8 mouse cellular contexts compared by ENCODE assay signal in genomic region chr9:106172527-106172926, GRCm38 (mm10). TPM values are rescaled to one million over a fixed set of nuclear protein-coding genes. Genes with fewer than 3 reads are reported as not detected.
DNase-seq lines count a peak whose midpoint lies in the region; ATAC-seq lines count a peak whose summit lies in the region.

No protein-coding gene starts in this region.

- 16% methylated on average over 3 of the region's 3 CpGs for WGBS in forebrain, embryonic 15.5 days
- WGBS in liver, embryonic 13.5 days (ENCODE audit: insufficient replicate concordance) = 8% methylated on average over 3 of the region's 3 CpGs

- H3K27ac ChIP-seq in forebrain, embryonic 15.5 days (replicated peaks) = no peak overlapping the region
- H3K27ac ChIP-seq in liver, embryonic 13.5 days = no peak overlapping the region

- no peak for ATAC-seq in erythroblast, adult 5-6 weeks (replicated peaks; ENCODE audit: low FRiP score, poor library complexity, severe bottlenecking)
- ATAC-seq in forebrain, embryonic 15.5 days (replicated peaks) = no peak
- no peak for ATAC-seq in liver, embryonic 13.5 days (ENCODE audit: low read depth)

- peak; percentile 38 for DNase-seq in 416B (ENCODE audit: low read depth)
- DNase-seq in liver, embryonic 13.5 days = no peak
- DNase-seq in right cerebral cortex, postnatal 25 days = no peak
- no peak for DNase-seq in urinary bladder, adult 2 months (ENCODE audit: low spot score)
- DNase-seq in cerebellum, postnatal 4 days (ENCODE audit: low spot score in 2 of 2) = no peak

- peak overlapping the region; percentile 95 for H3K4me3 ChIP-seq in erythroblast, embryonic 14.5 days (replicated peaks)
- peak overlapping the region; percentile 94 for H3K4me3 ChIP-seq in forebrain, embryonic 15.5 days
- H3K4me3 ChIP-seq in liver, embryonic 13.5 days (replicated peaks) = peak overlapping the region; percentile 94

- peaks cover 43% of the 10 kb centered on the region for H3K4me1 ChIP-seq in erythroblast, embryonic 14.5 days (ENCODE audit: control insufficient read depth)
- peaks cover 46% of the 10 kb centered on the region for H3K4me1 ChIP-seq in forebrain, embryonic 15.5 days
- peaks cover 47% of the 10 kb centered on the region for H3K4me1 ChIP-seq in liver, embryonic 13.5 days (replicated peaks)

- H3K4me2 ChIP-seq in forebrain, embryonic 15.5 days (replicated peaks) = peak overlapping the region; percentile 82
- H3K4me2 ChIP-seq in liver, embryonic 13.5 days = peak overlapping the region; percentile 92

- no peaks in the 10 kb centered on the region for H3K27me3 ChIP-seq in erythroblast, embryonic 14.5 days (ENCODE audit: control insufficient read depth)
- no peaks in the 10 kb centered on the region for H3K27me3 ChIP-seq in forebrain, embryonic 15.5 days
- no peaks in the 10 kb centered on the region for H3K27me3 ChIP-seq in liver, embryonic 13.5 days

- peak overlapping the region; percentile 82; the same call in 1 of the 2 replicates for H3K9ac ChIP-seq in forebrain, embryonic 15.5 days (replicated peaks)
- peak overlapping the region; percentile 88 for H3K9ac ChIP-seq in liver, embryonic 13.5 days

- H3K36me3 ChIP-seq in erythroblast, embryonic 14.5 days (ENCODE audit: control insufficient read depth) = peaks cover 37% of the 10 kb centered on the region
- peaks cover 10% of the 10 kb centered on the region for H3K36me3 ChIP-seq in forebrain, embryonic 15.5 days
- H3K36me3 ChIP-seq in liver, embryonic 13.5 days = peaks cover 25% of the 10 kb centered on the region

- no peaks in the 10 kb centered on the region for H3K9me3 ChIP-seq in erythroblast, embryonic 14.5 days (ENCODE audit: control insufficient read depth, low read length)
- H3K9me3 ChIP-seq in forebrain, embryonic 15.5 days = no peaks in the 10 kb centered on the region
- no peaks in the 10 kb centered on the region for H3K9me3 ChIP-seq in liver, embryonic 13.5 days (replicated peaks)

RNA-seq across cellular contexts. Expression of gene Wdr82, which starts 1.8 kb away (rescaled TPM):
- polyA plus RNA-seq in erythroblast, embryonic 14.5 days (2012) = 0.41 and 0.51 TPM in 2 replicates
- total RNA-seq in erythroblast, adult 5-6 weeks (2015; ENCODE audit: low replicate concordance) = 16.5 and 18.6 TPM in 2 replicates
- 19.7 and 23.3 TPM in 2 replicates for total RNA-seq in erythroblast, adult 5-6 weeks (2017; ENCODE audit: low replicate concordance)
- polyA plus RNA-seq in forebrain, embryonic 15.5 days (2015; fragmentation: Nextera tagmentation; extraction: Ambion mirVana) = 38.1 and 41.5 TPM in 2 replicates
- polyA plus RNA-seq in liver, embryonic 13.5 days (2015; fragmentation: Nextera tagmentation; extraction: Ambion mirVana) = 7.8 and 7.9 TPM in 2 replicates
- 67.9 and 72.1 TPM in 2 replicates for polyA plus RNA-seq in urinary bladder, adult 2 months (2012; rRNA removed)

RNA-seq across cellular contexts. Expression of gene Glyctk, which starts 14.6 kb away (rescaled TPM):
- 0.04 and 0.07 TPM in 2 replicates for polyA plus RNA-seq in erythroblast, embryonic 14.5 days (2012)
- total RNA-seq in erythroblast, adult 5-6 weeks (2015; ENCODE audit: low replicate concordance) = 0.84 TPM in 1 of 2 replicates, not detected in the other
- total RNA-seq in erythroblast, adult 5-6 weeks (2017; ENCODE audit: low replicate concordance) = 0.60 TPM in 1 of 2 replicates, not detected in the other
- polyA plus RNA-seq in forebrain, embryonic 15.5 days (2015; fragmentation: Nextera tagmentation; extraction: Ambion mirVana) = 2.9 and 3.2 TPM in 2 replicates
- 14.8 and 15.5 TPM in 2 replicates for polyA plus RNA-seq in liver, embryonic 13.5 days (2015; fragmentation: Nextera tagmentation; extraction: Ambion mirVana)
- 1.1 and 1.5 TPM in 2 replicates for polyA plus RNA-seq in urinary bladder, adult 2 months (2012; rRNA removed)

RNA-seq across cellular contexts. Expression of gene Ppm1m, which starts 27.0 kb away (rescaled TPM):
- 0.33 and 0.45 TPM in 2 replicates for polyA plus RNA-seq in erythroblast, embryonic 14.5 days (2012)
- 6.9 and 11.7 TPM in 2 replicates for total RNA-seq in erythroblast, adult 5-6 weeks (2015; ENCODE audit: low replicate concordance)
- total RNA-seq in erythroblast, adult 5-6 weeks (2017; ENCODE audit: low replicate concordance) = 9.0 and 17.0 TPM in 2 replicates
- 15.4 and 15.8 TPM in 2 replicates for polyA plus RNA-seq in forebrain, embryonic 15.5 days (2015; fragmentation: Nextera tagmentation; extraction: Ambion mirVana)
- 10.0 and 12.1 TPM in 2 replicates for polyA plus RNA-seq in liver, embryonic 13.5 days (2015; fragmentation: Nextera tagmentation; extraction: Ambion mirVana)
- 40.2 and 47.0 TPM in 2 replicates for polyA plus RNA-seq in urinary bladder, adult 2 months (2012; rRNA removed)

RNA-seq across cellular contexts. Expression of gene Twf2, which starts 30.4 kb away (rescaled TPM):
- polyA plus RNA-seq in erythroblast, embryonic 14.5 days (2012) = 0.48 and 0.87 TPM in 2 replicates
- 11.7 and 20.5 TPM in 2 replicates for total RNA-seq in erythroblast, adult 5-6 weeks (2015; ENCODE audit: low replicate concordance)
- total RNA-seq in erythroblast, adult 5-6 weeks (2017; ENCODE audit: low replicate concordance) = 18.5 and 25.8 TPM in 2 replicates
- polyA plus RNA-seq in forebrain, embryonic 15.5 days (2015; fragmentation: Nextera tagmentation; extraction: Ambion mirVana) = 54.8 and 57.3 TPM in 2 replicates
- 25.6 and 26.3 TPM in 2 replicates for polyA plus RNA-seq in liver, embryonic 13.5 days (2015; fragmentation: Nextera tagmentation; extraction: Ambion mirVana)
- polyA plus RNA-seq in urinary bladder, adult 2 months (2012; rRNA removed) = 33.1 and 35.7 TPM in 2 replicates

RNA-seq across cellular contexts. Expression of gene Tlr9, which starts 49.9 kb away (rescaled TPM):
- polyA plus RNA-seq in erythroblast, embryonic 14.5 days (2012) = 0.01 TPM in 1 of 2 replicates, not detected in the other
- total RNA-seq in erythroblast, adult 5-6 weeks (2015; ENCODE audit: low replicate concordance) = 5.0 and 6.1 TPM in 2 replicates
- total RNA-seq in erythroblast, adult 5-6 weeks (2017; ENCODE audit: low replicate concordance) = 0.56 and 1.9 TPM in 2 replicates
- polyA plus RNA-seq in forebrain, embryonic 15.5 days (2015; fragmentation: Nextera tagmentation; extraction: Ambion mirVana) = not detected in 2 replicates
- 0.07 TPM in 1 of 2 replicates, not detected in the other for polyA plus RNA-seq in liver, embryonic 13.5 days (2015; fragmentation: Nextera tagmentation; extraction: Ambion mirVana)
- polyA plus RNA-seq in urinary bladder, adult 2 months (2012; rRNA removed) = 1.8 and 2.5 TPM in 2 replicates
